Mouse (Mus musculus) hindbrain, embryonic 11.5 days (tissue): ENCODE measurements around the gene Podxl2. TPM values are rescaled to one million over a fixed set of nuclear protein-coding genes. Genes with fewer than 3 reads are reported as not detected.

Experiments
- ATAC-seq: fragments of 200-750 bp; cut with Nextera tagmentation; 2 replicates; pipeline ENCODE4 v1.8.0; 2017; ENCODE audit warnings: mild to moderate bottlenecking, moderate TSS enrichment, moderate library complexity; ENCODE audit not compliant: low FRiP score
- DNase-seq: peaks from one replicate; pipeline ENCODE4 v3.0.0-alpha.2; 2015; ENCODE audit warnings: low spot score
- H3K27ac ChIP-seq: fragments of 300-500 bp; sonication (generic); 2 replicates; pipeline ENCODE4 v1.5.1; 2014; ENCODE audit warnings: mild to moderate bottlenecking, low read depth, low read length
- H3K27me3 ChIP-seq: fragments of 300-500 bp; sonication (generic); 2 replicates; pipeline ENCODE4 v1.6.1; 2014; ENCODE audit warnings: mild to moderate bottlenecking, low read length, moderate library complexity, mixed read lengths; ENCODE audit not compliant: control insufficient read depth, insufficient read depth
- H3K36me3 ChIP-seq: fragments of 300-500 bp; sonication (generic); 2 replicates; pipeline ENCODE4 v1.6.1; 2014; ENCODE audit warnings: mild to moderate bottlenecking, low read length, moderate library complexity, mixed read lengths; ENCODE audit not compliant: control insufficient read depth, insufficient read depth
- H3K4me1 ChIP-seq: fragments of 300-500 bp; sonication (generic); replicated peaks from 2 replicates; pipeline ENCODE4 v1.6.1; 2014; ENCODE audit warnings: low read length, mixed read lengths; ENCODE audit not compliant: control insufficient read depth, insufficient read depth
- H3K4me2 ChIP-seq: fragments of 300-500 bp; sonication (generic); replicated peaks from 2 replicates; pipeline ENCODE4 v1.6.1; 2014; ENCODE audit warnings: mild to moderate bottlenecking, low read depth, low read length
- H3K4me3 ChIP-seq: fragments of 300-500 bp; sonication (generic); 2 replicates; pipeline ENCODE4 v1.5.1; 2014; ENCODE audit warnings: low read depth, low read length
- H3K9ac ChIP-seq: fragments of 300-500 bp; sonication (generic); 2 replicates; pipeline ENCODE4 v1.6.1; 2014; ENCODE audit warnings: low read depth, low read length
- H3K9me3 ChIP-seq: fragments of 300-500 bp; sonication (generic); 2 replicates; pipeline ENCODE4 v1.6.1; 2016; ENCODE audit warnings: low read length; ENCODE audit not compliant: control insufficient read depth
- WGBS: fragments of 180-500 bp; shearing (Covaris S2); extraction: QIAGEN DNeasy Blood & Tissue Kit; methylation state at CpG from one replicate; pipeline ENCODE4 v1.1.7; 2014; 5-methylcytosine and 5-hydroxymethylcytosine counted together
- polyA plus RNA-seq: library from polyadenylated mRNA; unstranded; fragments of >200 nt; fragmentation: Nextera tagmentation; extraction: Ambion mirVana; gene quantifications from 2 replicates; pipeline ENCODE4 v1.2.1, GENCODE M21; 2014

Podxl2 gene
- polyA plus RNA-seq, 1 experiment from 2014 or later, result 156 TPM

DNA sequence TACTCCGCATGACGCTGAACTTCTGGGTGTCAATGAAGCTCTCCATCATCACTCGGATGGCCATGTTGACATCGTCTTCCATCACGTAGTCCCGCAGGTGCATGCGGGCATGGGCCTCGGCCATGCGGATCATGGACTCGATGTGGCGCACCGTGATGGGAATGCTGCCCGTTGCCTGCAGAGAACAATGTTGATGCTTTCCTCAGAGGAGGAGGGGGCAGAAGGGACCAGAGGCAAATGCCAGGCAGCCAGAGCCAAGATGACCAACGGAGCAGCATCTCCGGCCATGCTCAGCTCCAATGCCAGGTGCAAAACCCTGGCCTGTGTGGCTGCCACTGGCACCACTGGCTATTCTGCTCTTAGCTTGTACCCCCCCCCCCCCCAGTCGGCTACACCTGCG is 9.8 kb upstream of the Podxl2 start:
- no peaks in the 10 kb centered on the region for H3K9me3 ChIP-seq
- WGBS, result 94% methylated on average over 17 of the region's 17 CpGs
- ATAC-seq (no peak), DNase-seq (no peak)
- H3K4me2 ChIP-seq, result no peak overlapping the region
- no peaks in the 10 kb centered on the region for H3K27me3 ChIP-seq
- H3K4me3 ChIP-seq, result no peak overlapping the region
- H3K36me3 ChIP-seq, result peaks cover 4% of the 10 kb centered on the region; the same call in 1 of the 2 replicates
- H3K27ac ChIP-seq, result no peak overlapping the region
- H3K4me1 ChIP-seq, result no peaks in the 10 kb centered on the region
- H3K9ac ChIP-seq, result no peak overlapping the region

DNA sequence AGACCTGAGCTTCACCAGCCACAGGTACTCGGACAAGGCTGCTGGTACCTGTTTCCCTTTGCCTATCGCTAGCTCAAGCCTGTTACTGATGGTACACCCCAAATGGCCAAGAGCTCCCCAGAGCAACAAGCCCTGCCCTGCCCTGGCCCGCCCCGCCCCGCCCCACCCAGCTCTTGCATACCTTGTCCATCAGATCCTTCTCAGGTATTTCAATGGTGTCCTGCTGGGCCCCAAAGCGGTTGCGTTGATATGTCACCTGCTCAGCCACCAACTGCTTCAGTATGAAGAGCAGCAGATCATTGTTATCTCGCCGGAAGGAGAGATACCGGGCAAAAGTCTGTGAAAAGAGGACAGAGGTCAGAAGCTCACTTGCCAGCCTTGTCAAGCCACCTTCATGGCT is 9.4 kb upstream of the Podxl2 start:
- no peaks in the 10 kb centered on the region for H3K27me3 ChIP-seq
- no peak overlapping the region for H3K4me2 ChIP-seq
- H3K4me1 ChIP-seq, result no peaks in the 10 kb centered on the region
- WGBS, result 94% methylated on average over 10 of the region's 10 CpGs
- no peak overlapping the region for H3K4me3 ChIP-seq
- H3K36me3 ChIP-seq, result 0 out of 2 replicates have a peak, but pooled peaks cover 4% of the 10 kb centered on the region
- H3K9ac ChIP-seq, result no peak overlapping the region
- no peak for DNase-seq
- H3K27ac ChIP-seq, result no peak overlapping the region
- ATAC-seq, result no peak
- no peaks in the 10 kb centered on the region for H3K9me3 ChIP-seq

- no peaks in the 10 kb centered on the region for H3K4me1 ChIP-seq
- no peak for DNase-seq
- H3K4me2 ChIP-seq, result no peak overlapping the region
- no peak overlapping the region for H3K27ac ChIP-seq
- H3K9me3 ChIP-seq, result no peaks in the 10 kb centered on the region
- ATAC-seq, result no peak
- 69% methylated on average over 7 of the region's 7 CpGs for WGBS
- H3K27me3 ChIP-seq, result no peaks in the 10 kb centered on the region
- H3K36me3 ChIP-seq, result 0 out of 2 replicates have a peak, but pooled peaks cover under 1% of the 10 kb centered on the region
- H3K9ac ChIP-seq, result no peak overlapping the region
- H3K4me3 ChIP-seq, result no peak overlapping the region
Observed at GRCm38 (mm10) chr6:88881334-88881733, 6.5 kb upstream of the Podxl2 start.

DNA sequence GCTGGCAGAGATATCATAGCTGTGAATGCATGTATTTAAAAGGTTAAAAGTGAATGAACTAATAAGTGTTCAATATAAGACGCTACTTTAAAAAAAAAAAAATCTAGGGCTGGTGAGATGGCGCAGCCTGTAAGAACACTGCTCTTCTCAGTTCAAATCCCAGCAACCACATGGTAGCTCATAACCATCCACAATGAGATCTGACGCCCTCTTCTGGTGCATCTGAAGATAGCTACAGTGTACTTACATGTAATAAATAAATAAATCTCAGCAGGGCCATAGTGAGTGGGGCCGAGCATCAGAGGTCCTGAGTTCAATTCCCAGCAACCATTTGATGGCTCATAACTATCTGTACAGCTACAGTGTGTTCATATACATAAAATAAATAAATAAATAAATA is 4.6 kb upstream of the Podxl2 start:
- no peak overlapping the region for H3K27ac ChIP-seq
- no peaks in the 10 kb centered on the region; the same call in 1 of the 2 replicates for H3K9me3 ChIP-seq
- H3K4me2 ChIP-seq, result no peak overlapping the region
- no peaks in the 10 kb centered on the region for H3K4me1 ChIP-seq
- H3K4me3 ChIP-seq, result no peak overlapping the region
- H3K27me3 ChIP-seq, result peaks cover 3% of the 10 kb centered on the region; the same call in 1 of the 2 replicates
- no peak overlapping the region for H3K9ac ChIP-seq
- WGBS, result 68% methylated on average over 4 of the region's 4 CpGs
- ATAC-seq, result no peak
- no peaks in the 10 kb centered on the region for H3K36me3 ChIP-seq
- no peak for DNase-seq

DNA sequence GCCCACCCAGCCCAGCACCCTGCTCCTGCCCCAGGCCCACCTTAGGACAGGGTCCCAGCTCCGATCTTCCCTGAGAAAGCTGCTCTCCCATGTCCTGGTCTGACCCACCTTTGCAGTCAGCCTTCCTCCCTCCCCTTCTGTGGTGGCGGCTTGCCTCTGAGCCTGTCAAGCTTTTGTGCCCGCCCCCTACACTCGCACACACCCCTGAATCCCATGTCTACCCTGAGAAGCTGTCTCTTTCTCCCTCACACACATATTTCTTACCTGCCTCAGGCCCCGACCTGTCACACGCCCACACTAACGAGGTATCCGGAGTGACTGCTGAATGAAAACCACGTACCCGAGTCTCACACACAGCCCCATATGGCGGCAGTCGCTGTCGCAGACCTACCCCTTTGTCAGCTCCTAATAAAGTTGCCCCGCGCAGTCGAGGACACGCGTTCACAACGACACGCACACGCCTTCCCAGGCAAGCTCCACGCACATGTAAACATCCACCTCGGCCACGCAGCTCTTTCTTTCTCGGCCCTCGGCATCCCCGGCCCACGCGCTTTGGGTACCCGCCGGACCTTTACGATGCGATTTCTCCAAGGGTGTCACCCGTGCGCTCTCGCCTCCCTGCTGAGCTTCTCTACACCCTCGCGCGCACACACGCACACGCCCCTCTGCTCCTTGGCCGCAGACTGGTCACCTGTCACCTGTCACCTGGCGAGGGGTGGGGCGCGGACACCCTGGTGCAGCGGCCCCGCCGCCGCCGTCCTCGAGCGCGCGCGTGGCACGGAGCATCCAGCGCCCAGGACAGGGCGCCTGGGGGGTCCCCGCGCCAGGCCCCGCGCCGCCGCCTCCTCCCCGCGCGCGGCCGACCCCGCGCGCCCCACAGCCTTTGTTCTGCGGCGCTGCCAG is 628 bp downstream of the Podxl2 start:
- peak overlapping the region; percentile 85 for H3K27ac ChIP-seq
- WGBS, result 5% methylated on average over 43 of the region's 74 CpGs
- peak overlapping the region; percentile 87 for H3K4me3 ChIP-seq
- ATAC-seq, result peak; percentile 53
- peak overlapping the region; percentile 92 for H3K9ac ChIP-seq
- peaks cover 4% of the 10 kb centered on the region; the same call in 1 of the 2 replicates for H3K27me3 ChIP-seq
- no peaks in the 10 kb centered on the region; the same call in 1 of the 2 replicates for H3K9me3 ChIP-seq
- peak overlapping the region; percentile 96 for H3K4me2 ChIP-seq
- H3K4me1 ChIP-seq, result no peaks in the 10 kb centered on the region
- H3K36me3 ChIP-seq, result no peaks in the 10 kb centered on the region
- peak; percentile 60 for DNase-seq

GRCm38 (mm10) chr6:88872811-88873210 is 2.0 kb downstream of the Podxl2 start:
- Histone ChIP-seq H3K9me3 (no peaks in the 10 kb centered on the region; the same call in 1 of the 2 replicates), H3K27ac (0 out of 2 replicates have a peak overlapping the region, but pooled peaks have one; percentile 51), H3K4me3 (peak overlapping the region; percentile 87), H3K9ac (peak overlapping the region; percentile 92), H3K4me2 (peak overlapping the region; percentile 96), H3K27me3 (peaks cover 4% of the 10 kb centered on the region; the same call in 1 of the 2 replicates), H3K36me3 (no peaks in the 10 kb centered on the region), H3K4me1 (no peaks in the 10 kb centered on the region)
- ATAC-seq, result peak; percentile 36
- 30% methylated on average over 7 of the region's 7 CpGs for WGBS
- DNase-seq, result peak; percentile 35

DNA sequence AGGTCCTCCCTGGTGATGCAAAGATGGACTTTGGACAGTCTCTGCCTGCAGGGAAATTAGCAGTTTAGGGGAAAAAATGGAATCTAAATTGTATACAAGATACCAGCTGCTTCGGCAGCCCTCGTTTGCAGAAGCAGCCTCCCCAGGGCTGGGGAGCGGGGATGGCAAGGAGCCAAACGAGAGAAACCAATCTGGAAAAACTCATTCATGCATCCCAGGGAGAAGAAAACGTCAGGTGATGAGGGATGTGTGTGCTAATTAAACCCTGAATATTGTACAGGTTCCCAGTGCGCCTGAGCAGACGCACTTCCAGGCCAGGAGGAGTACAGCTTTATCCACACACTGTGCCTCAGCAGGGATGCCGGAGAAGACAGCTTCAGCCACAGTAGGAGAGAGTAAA is 3.3 kb downstream of the Podxl2 start:
- H3K4me1 ChIP-seq, result no peaks in the 10 kb centered on the region
- H3K9ac ChIP-seq, result no peak overlapping the region
- 58% methylated on average over 8 of the region's 8 CpGs for WGBS
- no peaks in the 10 kb centered on the region for H3K36me3 ChIP-seq
- H3K4me2 ChIP-seq, result no peak overlapping the region
- H3K9me3 ChIP-seq, result no peaks in the 10 kb centered on the region; the same call in 1 of the 2 replicates
- no peak overlapping the region; the same call in 1 of the 2 replicates for H3K27ac ChIP-seq
- H3K4me3 ChIP-seq, result no peak overlapping the region
- ATAC-seq (no peak), DNase-seq (no peak)
- H3K27me3 ChIP-seq, result peaks cover 4% of the 10 kb centered on the region; the same call in 1 of the 2 replicates

DNA sequence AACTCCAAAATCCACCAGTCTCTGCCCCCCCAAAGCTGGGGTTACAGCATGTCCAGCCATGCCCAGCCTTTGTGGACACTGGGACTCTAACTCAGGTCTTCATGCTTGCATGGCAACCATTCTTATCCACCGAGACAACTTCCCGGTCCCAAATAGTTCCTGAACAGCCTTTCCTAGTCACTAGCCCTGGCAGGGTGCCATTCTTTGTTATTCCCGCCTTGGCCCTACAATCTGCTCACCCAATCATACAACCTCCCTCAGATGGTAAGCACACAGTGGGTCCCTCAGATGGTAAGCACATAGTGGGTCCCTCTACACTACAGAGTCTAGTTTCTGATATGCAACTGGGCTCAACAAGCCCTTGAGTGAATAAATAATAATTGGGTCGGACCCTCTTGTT is 4.2 kb downstream of the Podxl2 start:
- ATAC-seq (no peak), DNase-seq (no peak)
- Histone ChIP-seq H3K9me3 (no peaks in the 10 kb centered on the region; the same call in 1 of the 2 replicates), H3K27ac (no peak overlapping the region), H3K27me3 (peaks cover 4% of the 10 kb centered on the region; the same call in 1 of the 2 replicates), H3K4me3 (no peak overlapping the region), H3K4me2 (no peak overlapping the region), H3K36me3 (no peaks in the 10 kb centered on the region), H3K9ac (no peak overlapping the region), H3K4me1 (no peaks in the 10 kb centered on the region)
- 68% methylated on average over 4 of the region's 4 CpGs for WGBS
